Mouse (Mus musculus): Measurements from ENCODE around the gene Gpr156. TPM values are rescaled to one million over a fixed set of nuclear protein-coding genes. Genes with fewer than 3 reads are reported as not detected.
A peak's percentile ranks its signal among the peaks of the same experiment; 100 is the strongest.

Gene Gpr156
- total and polyA plus RNA-seq, 3 experiments = 0.08 to 0.09 TPM; not detected in 1

DNA sequence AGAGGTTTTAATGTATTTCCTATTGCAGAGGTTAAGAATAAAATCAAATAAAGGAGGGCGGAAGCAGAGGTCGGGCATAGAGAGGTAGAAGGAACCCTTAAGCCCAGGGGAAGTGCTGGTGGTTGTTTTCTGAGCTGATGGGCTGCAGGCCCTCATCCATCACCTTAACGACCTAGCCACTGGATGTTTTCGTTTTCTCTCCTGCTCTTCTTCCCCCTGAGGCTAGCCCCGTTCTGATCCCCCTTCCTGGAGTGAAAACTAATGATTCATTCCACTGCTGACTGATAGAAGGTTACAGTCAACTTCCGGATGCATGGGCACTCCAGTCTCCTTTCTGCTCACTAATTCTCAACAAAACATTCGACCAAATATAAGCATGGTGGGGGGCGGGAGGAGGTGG, 76.5 kb downstream of the Gpr156 start:
- no peak overlapping the region for H3K9ac ChIP-seq (ENCODE audit: insufficient read depth, low read depth)
- DNase-seq (ENCODE audit: extremely low read depth) = no peak
- no peak overlapping the region for H3K4me2 ChIP-seq (ENCODE audit: insufficient read depth, low read depth, poor library complexity, severe bottlenecking)
- H3K27me3 ChIP-seq (replicated peaks) = peaks cover 2% of the 10 kb centered on the region
- no peaks in the 10 kb centered on the region for H3K9me3 ChIP-seq (replicated peaks; ENCODE audit: low read length)
- in situ Hi-C loops (cut with MboI; ENCODE audit: low pct_ligation_motif_present, low pct_unique_long_range_greater_than_20kb, low sequenced_read_pairs) = loop anchor here (10.0 kb wide), 1 partner anchor 132 kb away; no protein-coding TSS in a partner anchor
- H3K27ac ChIP-seq (ENCODE audit: insufficient read depth, low read depth) = no peak overlapping the region
- H3K79me2 ChIP-seq (replicated peaks; ENCODE audit: control insufficient read depth, extremely low read depth, insufficient read depth, poor library complexity, severe bottlenecking) = no peaks in the 10 kb centered on the region
- peaks cover 9 to 17% of the 10 kb centered on the region in 2 experiments for H3K4me1 ChIP-seq (ENCODE audit: control insufficient read depth in 1 of 2, insufficient read depth in 2 of 2)
- H3K36me3 ChIP-seq (replicated peaks in 1 of 2; ENCODE audit: control insufficient read depth in 1 of 2, insufficient read depth in 1 of 2, low read length in 1 of 2) = no peaks in the 10 kb centered on the region
- H3K4me3 ChIP-seq (replicated peaks in 1 of 3; ENCODE audit: low read depth in 2 of 3, low read length in 2 of 3, poor library complexity in 1 of 3) = no peak overlapping the region
- dilution Hi-C loops (cut with MboI; ENCODE audit: extremely low pct_ligation_motif_present, extremely low pct_unique_long_range_greater_than_20kb, low sequenced_read_pairs) = no loop called here
- no peak for TF ChIP-seq CHD2 (IDR thresholded peaks at IDR 0.05; ENCODE audit: low read length)
- no peak for TF ChIP-seq MYC (IDR thresholded peaks at IDR 0.05; ENCODE audit: low read depth, low read length)
- TF ChIP-seq ZC3H11A (IDR thresholded peaks at IDR 0.05; ENCODE audit: low read depth, low read length) = no peak
- no peak for TF ChIP-seq CTCF (conservative IDR thresholded peaks at IDR 0.05 in 1 of 2, IDR thresholded peaks at IDR 0.05 in 1 of 2; ENCODE audit: low read depth in 2 of 2, low read length in 2 of 2)
- TF ChIP-seq ZMIZ1 (IDR thresholded peaks at IDR 0.05; ENCODE audit: low read depth, low read length) = no peak
- no peak for TF ChIP-seq ETS1 (conservative IDR thresholded peaks at IDR 0.05; ENCODE audit: low read depth, low read length)
- no peak for TF ChIP-seq USF1 (IDR thresholded peaks at IDR 0.05; ENCODE audit: low read depth, low read length)
- no peak for TF ChIP-seq KAT2A (IDR thresholded peaks at IDR 0.05; ENCODE audit: insufficient replicate concordance, low read length)
- TF ChIP-seq MXI1 (IDR thresholded peaks at IDR 0.05; ENCODE audit: low read depth, low read length) = no peak
- TF ChIP-seq SMC3 (IDR thresholded peaks at IDR 0.05; ENCODE audit: low read depth, low read length) = no peak
- no peak for TF ChIP-seq UBTF (IDR thresholded peaks at IDR 0.05; ENCODE audit: low read depth, low read length)
- no peak for TF ChIP-seq RAD21 (IDR thresholded peaks at IDR 0.05; ENCODE audit: low read depth, low read length)
- TF ChIP-seq IRF4 (IDR thresholded peaks at IDR 0.05; ENCODE audit: low read depth, low read length) = no peak
- no peak for TF ChIP-seq ELF1 (IDR thresholded peaks at IDR 0.05; ENCODE audit: low read depth, low read length)
- no peak for TF ChIP-seq POLR2A (IDR thresholded peaks at IDR 0.05; ENCODE audit: low read depth, low read length)
- TF ChIP-seq BHLHE40 (IDR thresholded peaks at IDR 0.05; ENCODE audit: low read depth, low read length) = no peak
- TF ChIP-seq GABPA (IDR thresholded peaks at IDR 0.05; ENCODE audit: insufficient replicate concordance, low read depth, low read length) = no peak
- TF ChIP-seq CHD1 (IDR thresholded peaks at IDR 0.05; ENCODE audit: low read depth, low read length) = no peak
- TF ChIP-seq HCFC1 (IDR thresholded peaks at IDR 0.05; ENCODE audit: low read depth, low read length) = no peak
- TF ChIP-seq E2F4 (IDR thresholded peaks at IDR 0.05; ENCODE audit: insufficient replicate concordance, low read depth, low read length) = no peak

DNA sequence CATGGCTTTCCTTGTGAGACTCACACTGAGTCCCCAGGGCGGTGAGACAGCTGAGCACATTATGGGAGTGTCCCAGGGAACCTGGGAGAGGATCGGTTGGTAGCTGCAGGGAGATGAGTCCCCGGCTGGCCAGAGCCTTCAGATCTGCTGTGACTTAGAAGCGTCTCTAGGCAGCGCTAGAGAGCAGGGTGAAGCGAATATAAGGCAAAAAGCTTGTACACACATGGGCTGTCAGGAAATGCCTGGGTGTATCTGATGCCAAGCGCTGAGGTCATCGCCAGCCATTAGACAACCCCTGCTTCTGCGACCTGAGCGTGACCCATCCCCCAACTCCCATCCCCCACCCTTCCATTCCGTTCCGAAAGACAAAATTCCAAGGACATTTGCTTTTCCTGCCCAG, 78.4 kb downstream of the Gpr156 start:
- Histone ChIP-seq H3K79me2 (replicated peaks; ENCODE audit: control insufficient read depth, extremely low read depth, insufficient read depth, poor library complexity, severe bottlenecking) (no peaks in the 10 kb centered on the region), H3K27ac (ENCODE audit: insufficient read depth, low read depth) (no peak overlapping the region), H3K9me3 (replicated peaks; ENCODE audit: low read length) (no peaks in the 10 kb centered on the region), H3K9ac (ENCODE audit: insufficient read depth, low read depth) (no peak overlapping the region), H3K36me3 (replicated peaks in 1 of 2; ENCODE audit: control insufficient read depth in 1 of 2, insufficient read depth in 1 of 2, low read length in 1 of 2) (no peaks in the 10 kb centered on the region), H3K4me1 (ENCODE audit: control insufficient read depth in 1 of 2, insufficient read depth in 2 of 2) (peaks cover 5 to 17% of the 10 kb centered on the region in 2 experiments; a peak in 3 of 4 replicates), H3K4me2 (ENCODE audit: insufficient read depth, low read depth, poor library complexity, severe bottlenecking) (peak overlapping the region; percentile 40; the same call in 1 of the 2 replicates), H3K27me3 (replicated peaks) (no peaks in the 10 kb centered on the region), H3K4me3 (replicated peaks in 1 of 3; ENCODE audit: low read depth in 2 of 3, low read length in 2 of 3, poor library complexity in 1 of 3) (no peak overlapping the region)
- in situ Hi-C loops (cut with MboI; ENCODE audit: low pct_ligation_motif_present, low pct_unique_long_range_greater_than_20kb, low sequenced_read_pairs) = loop anchor here (10.0 kb wide), 1 partner anchor 130 kb away; no protein-coding TSS in a partner anchor
- peak; percentile 85 for DNase-seq (ENCODE audit: extremely low read depth)
- dilution Hi-C loops (cut with MboI; ENCODE audit: extremely low pct_ligation_motif_present, extremely low pct_unique_long_range_greater_than_20kb, low sequenced_read_pairs) = no loop called here
- TF ChIP-seq GABPA (IDR thresholded peaks at IDR 0.05; ENCODE audit: insufficient replicate concordance, low read depth, low read length) = no peak
- no peak for TF ChIP-seq JUND (conservative IDR thresholded peaks at IDR 0.05; ENCODE audit: low read depth, low read length)
- no peak for TF ChIP-seq TCF12 (IDR thresholded peaks at IDR 0.05; ENCODE audit: low read depth, low read length)
- no peak for TF ChIP-seq EP300 (IDR thresholded peaks at IDR 0.05; ENCODE audit: low read length)
- TF ChIP-seq JUN (IDR thresholded peaks at IDR 0.05; ENCODE audit: insufficient read depth, low read depth, low read length) = 0 out of 2 replicates have a peak, but pooled peaks have one; percentile 39
- TF ChIP-seq UBTF (IDR thresholded peaks at IDR 0.05; ENCODE audit: low read depth, low read length) = no peak
- no peak for TF ChIP-seq RCOR1 (conservative IDR thresholded peaks at IDR 0.05; ENCODE audit: low read depth, low read length)
- TF ChIP-seq ZC3H11A (IDR thresholded peaks at IDR 0.05; ENCODE audit: low read depth, low read length) = peak; percentile 4; the same call in 1 of the 2 replicates
- TF ChIP-seq NRF1 (IDR thresholded peaks at IDR 0.05; ENCODE audit: low read depth, low read length) = no peak
- no peak for TF ChIP-seq KAT2A (IDR thresholded peaks at IDR 0.05; ENCODE audit: insufficient replicate concordance, low read length)
- TF ChIP-seq MAFK (IDR thresholded peaks at IDR 0.05; ENCODE audit: insufficient replicate concordance, low read length) = no peak
- TF ChIP-seq ELF1 (IDR thresholded peaks at IDR 0.05; ENCODE audit: low read depth, low read length) = peak; percentile 66; the same call in 1 of the 2 replicates
- TF ChIP-seq MYC (IDR thresholded peaks at IDR 0.05; ENCODE audit: low read depth, low read length) = peak; percentile 60; the same call in 1 of the 2 replicates
- TF ChIP-seq BHLHE40 (IDR thresholded peaks at IDR 0.05; ENCODE audit: low read depth, low read length) = peak; percentile 12; the same call in 1 of the 2 replicates
- TF ChIP-seq ZMIZ1 (IDR thresholded peaks at IDR 0.05; ENCODE audit: low read depth, low read length) = no peak
- TF ChIP-seq RAD21 (IDR thresholded peaks at IDR 0.05; ENCODE audit: low read depth, low read length) = peak; percentile 88
- no peak for TF ChIP-seq MXI1 (IDR thresholded peaks at IDR 0.05; ENCODE audit: low read depth, low read length)
- peak; percentile 98 for TF ChIP-seq CHD2 (IDR thresholded peaks at IDR 0.05; ENCODE audit: low read length)
- TF ChIP-seq CTCF (conservative IDR thresholded peaks at IDR 0.05 in 1 of 2, IDR thresholded peaks at IDR 0.05 in 1 of 2; ENCODE audit: low read depth in 2 of 2, low read length in 2 of 2) = peak; percentile 86 to 89
- TF ChIP-seq IRF4 (IDR thresholded peaks at IDR 0.05; ENCODE audit: low read depth, low read length) = no peak
- peak; percentile 88 for TF ChIP-seq SMC3 (IDR thresholded peaks at IDR 0.05; ENCODE audit: low read depth, low read length)
- no peak for TF ChIP-seq NELFE (IDR thresholded peaks at IDR 0.05; ENCODE audit: low read depth, low read length)
- no peak for TF ChIP-seq ZKSCAN1 (IDR thresholded peaks at IDR 0.05; ENCODE audit: borderline replicate concordance, low read depth, low read length)
- TF ChIP-seq CHD1 (IDR thresholded peaks at IDR 0.05; ENCODE audit: low read depth, low read length) = no peak

Measured in CH12.LX (cell line).